Mouse (Mus musculus): ENCODE results near the gene Gtf2i. TPM values are rescaled to one million over a fixed set of nuclear protein-coding genes. Genes with fewer than 3 reads are reported as not detected.

Gene Gtf2i
- polyA plus RNA-seq, 1 experiment = 157 TPM

- Histone ChIP-seq H3K4me1 (ENCODE audit: control insufficient read depth, insufficient read depth, low read length) (peaks cover 2% of the 10 kb centered on the region; the same call in 1 of the 2 replicates), H3K27me3 (ENCODE audit: control insufficient read depth, insufficient read depth, low read length) (no peaks in the 10 kb centered on the region), H3K4me3 (replicated peaks; ENCODE audit: insufficient read depth, low read depth, low read length) (no peak overlapping the region), H3K27ac (ENCODE audit: insufficient read depth, low read length) (no peak overlapping the region)
- WGBS = 88% methylated on average over 6 of the region's 6 CpGs
- TF ChIP-seq POLR2A (IDR thresholded peaks at IDR 0.05; ENCODE audit: borderline replicate concordance, insufficient read depth, low read length) = no peak
- TF ChIP-seq CTCF (IDR thresholded peaks at IDR 0.05; ENCODE audit: borderline replicate concordance, insufficient read depth, low read depth, low read length) = no peak
- no peak for DNase-seq
Observed at GRCm38 (mm10) chr5:134236796-134237195, 77.8 kb downstream of the Gtf2i start.

GRCm38 (mm10) chr5:134236241-134236640 lies 78.3 kb downstream of the Gtf2i start:
- no peak overlapping the region for H3K27ac ChIP-seq (ENCODE audit: insufficient read depth, low read length)
- no peak overlapping the region for H3K4me3 ChIP-seq (replicated peaks; ENCODE audit: insufficient read depth, low read depth, low read length)
- H3K27me3 ChIP-seq (ENCODE audit: control insufficient read depth, insufficient read depth, low read length) = no peaks in the 10 kb centered on the region
- 89% methylated on average over 3 of the region's 3 CpGs for WGBS
- peaks cover 2% of the 10 kb centered on the region; the same call in 1 of the 2 replicates for H3K4me1 ChIP-seq (ENCODE audit: control insufficient read depth, insufficient read depth, low read length)
- DNase-seq = no peak
- no peak for TF ChIP-seq CTCF (IDR thresholded peaks at IDR 0.05; ENCODE audit: borderline replicate concordance, insufficient read depth, low read depth, low read length)
- no peak for TF ChIP-seq POLR2A (IDR thresholded peaks at IDR 0.05; ENCODE audit: borderline replicate concordance, insufficient read depth, low read length)

- Histone ChIP-seq H3K27me3 (ENCODE audit: control insufficient read depth, insufficient read depth, low read length) (no peaks in the 10 kb centered on the region), H3K4me3 (replicated peaks; ENCODE audit: insufficient read depth, low read depth, low read length) (no peak overlapping the region), H3K27ac (ENCODE audit: insufficient read depth, low read length) (no peak overlapping the region), H3K4me1 (ENCODE audit: control insufficient read depth, insufficient read depth, low read length) (peaks cover 2% of the 10 kb centered on the region; the same call in 1 of the 2 replicates)
- no peak for TF ChIP-seq CTCF (IDR thresholded peaks at IDR 0.05; ENCODE audit: borderline replicate concordance, insufficient read depth, low read depth, low read length)
- TF ChIP-seq POLR2A (IDR thresholded peaks at IDR 0.05; ENCODE audit: borderline replicate concordance, insufficient read depth, low read length) = no peak
- 28% methylated on average over 6 of the region's 6 CpGs for WGBS
- DNase-seq = no peak
Observed at GRCm38 (mm10) chr5:134235111-134235510, 79.4 kb downstream of the Gtf2i start.

GRCm38 (mm10) chr5:134234205-134234604 lies 80.4 kb downstream of the Gtf2i start:
- no peak for TF ChIP-seq POLR2A (IDR thresholded peaks at IDR 0.05; ENCODE audit: borderline replicate concordance, insufficient read depth, low read length)
- no peak for TF ChIP-seq CTCF (IDR thresholded peaks at IDR 0.05; ENCODE audit: borderline replicate concordance, insufficient read depth, low read depth, low read length)
- Histone ChIP-seq H3K4me3 (replicated peaks; ENCODE audit: insufficient read depth, low read depth, low read length) (no peak overlapping the region), H3K4me1 (ENCODE audit: control insufficient read depth, insufficient read depth, low read length) (peaks cover 2% of the 10 kb centered on the region; the same call in 1 of the 2 replicates), H3K27me3 (ENCODE audit: control insufficient read depth, insufficient read depth, low read length) (no peaks in the 10 kb centered on the region), H3K27ac (ENCODE audit: insufficient read depth, low read length) (no peak overlapping the region)
- 41% methylated on average over 2 of the region's 2 CpGs for WGBS
- DNase-seq = no peak

- TF ChIP-seq POLR2A (IDR thresholded peaks at IDR 0.05; ENCODE audit: borderline replicate concordance, insufficient read depth, low read length) (no peak), CTCF (IDR thresholded peaks at IDR 0.05; ENCODE audit: borderline replicate concordance, insufficient read depth, low read depth, low read length) (no peak)
- no peak for DNase-seq
- 65% methylated on average over 7 of the region's 7 CpGs for WGBS
- Histone ChIP-seq H3K4me3 (replicated peaks; ENCODE audit: insufficient read depth, low read depth, low read length) (no peak overlapping the region), H3K27me3 (ENCODE audit: control insufficient read depth, insufficient read depth, low read length) (no peaks in the 10 kb centered on the region), H3K4me1 (ENCODE audit: control insufficient read depth, insufficient read depth, low read length) (peaks cover 2% of the 10 kb centered on the region; the same call in 1 of the 2 replicates), H3K27ac (ENCODE audit: insufficient read depth, low read length) (no peak overlapping the region)
Observed at GRCm38 (mm10) chr5:134233244-134233651, 81.3 kb downstream of the Gtf2i start.

- no peak for TF ChIP-seq CTCF (IDR thresholded peaks at IDR 0.05; ENCODE audit: borderline replicate concordance, insufficient read depth, low read depth, low read length)
- TF ChIP-seq POLR2A (IDR thresholded peaks at IDR 0.05; ENCODE audit: borderline replicate concordance, insufficient read depth, low read length) = no peak
- H3K27ac ChIP-seq (ENCODE audit: insufficient read depth, low read length) = no peak overlapping the region
- no peaks in the 10 kb centered on the region for H3K27me3 ChIP-seq (ENCODE audit: control insufficient read depth, insufficient read depth, low read length)
- WGBS = 57% methylated on average over 7 of the region's 7 CpGs
- DNase-seq = no peak
- H3K4me1 ChIP-seq (ENCODE audit: control insufficient read depth, insufficient read depth, low read length) = peaks cover 2% of the 10 kb centered on the region; the same call in 1 of the 2 replicates
- no peak overlapping the region for H3K4me3 ChIP-seq (replicated peaks; ENCODE audit: insufficient read depth, low read depth, low read length)
Observed at GRCm38 (mm10) chr5:134232568-134232967, 82.0 kb downstream of the Gtf2i start.

- Histone ChIP-seq H3K27ac (ENCODE audit: insufficient read depth, low read length) (no peak overlapping the region), H3K4me3 (replicated peaks; ENCODE audit: insufficient read depth, low read depth, low read length) (no peak overlapping the region), H3K27me3 (ENCODE audit: control insufficient read depth, insufficient read depth, low read length) (no peaks in the 10 kb centered on the region), H3K4me1 (ENCODE audit: control insufficient read depth, insufficient read depth, low read length) (peaks cover 2% of the 10 kb centered on the region; the same call in 1 of the 2 replicates)
- TF ChIP-seq CTCF (IDR thresholded peaks at IDR 0.05; ENCODE audit: borderline replicate concordance, insufficient read depth, low read depth, low read length) (no peak), POLR2A (IDR thresholded peaks at IDR 0.05; ENCODE audit: borderline replicate concordance, insufficient read depth, low read length) (no peak)
- DNase-seq = no peak
- 76% methylated on average over 6 of the region's 6 CpGs for WGBS
Observed at GRCm38 (mm10) chr5:134232111-134232510, 82.4 kb downstream of the Gtf2i start.

- Histone ChIP-seq H3K27ac (ENCODE audit: insufficient read depth, low read length) (no peak overlapping the region), H3K27me3 (ENCODE audit: control insufficient read depth, insufficient read depth, low read length) (no peaks in the 10 kb centered on the region), H3K4me1 (ENCODE audit: control insufficient read depth, insufficient read depth, low read length) (peaks cover 2% of the 10 kb centered on the region; the same call in 1 of the 2 replicates), H3K4me3 (replicated peaks; ENCODE audit: insufficient read depth, low read depth, low read length) (no peak overlapping the region)
- TF ChIP-seq CTCF (IDR thresholded peaks at IDR 0.05; ENCODE audit: borderline replicate concordance, insufficient read depth, low read depth, low read length) (no peak), POLR2A (IDR thresholded peaks at IDR 0.05; ENCODE audit: borderline replicate concordance, insufficient read depth, low read length) (no peak)
- no peak for DNase-seq
- WGBS = 76% methylated on average over 5 of the region's 5 CpGs
Observed at GRCm38 (mm10) chr5:134231376-134231775, 83.2 kb downstream of the Gtf2i start.

Measured in cerebellum, adult 2 months (tissue).